Mouse (Mus musculus) heart, embryonic 11.5 days (tissue): ENCODE data around the gene Gda. TPM values are rescaled to one million over a fixed set of nuclear protein-coding genes. Genes with fewer than 3 reads are reported as not detected.

ENCODE experiments used
- ATAC-seq: fragments of 200-750 bp; cut with Nextera tagmentation; replicated peaks from 2 replicates; pipeline ENCODE4 v1.8.0; 2017; ENCODE audit warnings: moderate library complexity; ENCODE audit not compliant: insufficient number of reproducible peaks, low FRiP score, low TSS enrichment
- H3K27ac ChIP-seq: fragments of 300-500 bp; sonication (generic); 2 replicates; pipeline ENCODE4 v1.5.1; 2014; ENCODE audit warnings: mild to moderate bottlenecking, low read depth, low read length
- H3K27me3 ChIP-seq: fragments of 300-500 bp; sonication (generic); 2 replicates; pipeline ENCODE4 v1.6.1; 2014; ENCODE audit warnings: mild to moderate bottlenecking, low read length, mixed read lengths; ENCODE audit not compliant: control insufficient read depth, insufficient read depth
- H3K36me3 ChIP-seq: fragments of 300-500 bp; sonication (generic); 2 replicates; pipeline ENCODE4 v1.6.1; 2014; ENCODE audit warnings: mild to moderate bottlenecking, low read length, moderate library complexity, mixed read lengths; ENCODE audit not compliant: control insufficient read depth, insufficient read depth
- H3K4me1 ChIP-seq: fragments of 300-500 bp; sonication (generic); 2 replicates; pipeline ENCODE4 v1.6.1; 2014; ENCODE audit warnings: low read length; ENCODE audit not compliant: control insufficient read depth, insufficient read depth
- H3K4me2 ChIP-seq: fragments of 300-500 bp; sonication (generic); 2 replicates; pipeline ENCODE4 v1.6.1; 2014; ENCODE audit warnings: mild to moderate bottlenecking, moderate library complexity
- H3K4me3 ChIP-seq: fragments of 300-500 bp; sonication (generic); 2 replicates; pipeline ENCODE4 v1.5.1; 2014; ENCODE audit warnings: low read depth, low read length
- H3K9ac ChIP-seq: fragments of 300-500 bp; sonication (generic); 2 replicates; pipeline ENCODE4 v1.6.1; 2014; ENCODE audit warnings: mild to moderate bottlenecking, low read depth, low read length, moderate library complexity
- H3K9me3 ChIP-seq: fragments of 300-500 bp; sonication (generic); replicated peaks from 2 replicates; pipeline ENCODE4 v1.6.1; 2016; ENCODE audit warnings: low read length; ENCODE audit not compliant: control insufficient read depth
- WGBS: fragments of 180-500 bp; shearing (Covaris S2); extraction: QIAGEN DNeasy Blood & Tissue Kit; methylation state at CpG from one replicate; pipeline ENCODE4 v1.1.7; 2014; ENCODE audit not compliant: insufficient replicate concordance; 5-methylcytosine and 5-hydroxymethylcytosine counted together
- polyA plus RNA-seq: library from polyadenylated mRNA; unstranded; fragments of >200 nt; fragmentation: Nextera tagmentation; extraction: Ambion mirVana; gene quantifications from 2 replicates; pipeline ENCODE4 v1.2.1, GENCODE M21; 2014

Gene Gda
- polyA plus RNA-seq, 1 experiment from 2014 or later: not detected

DNA sequence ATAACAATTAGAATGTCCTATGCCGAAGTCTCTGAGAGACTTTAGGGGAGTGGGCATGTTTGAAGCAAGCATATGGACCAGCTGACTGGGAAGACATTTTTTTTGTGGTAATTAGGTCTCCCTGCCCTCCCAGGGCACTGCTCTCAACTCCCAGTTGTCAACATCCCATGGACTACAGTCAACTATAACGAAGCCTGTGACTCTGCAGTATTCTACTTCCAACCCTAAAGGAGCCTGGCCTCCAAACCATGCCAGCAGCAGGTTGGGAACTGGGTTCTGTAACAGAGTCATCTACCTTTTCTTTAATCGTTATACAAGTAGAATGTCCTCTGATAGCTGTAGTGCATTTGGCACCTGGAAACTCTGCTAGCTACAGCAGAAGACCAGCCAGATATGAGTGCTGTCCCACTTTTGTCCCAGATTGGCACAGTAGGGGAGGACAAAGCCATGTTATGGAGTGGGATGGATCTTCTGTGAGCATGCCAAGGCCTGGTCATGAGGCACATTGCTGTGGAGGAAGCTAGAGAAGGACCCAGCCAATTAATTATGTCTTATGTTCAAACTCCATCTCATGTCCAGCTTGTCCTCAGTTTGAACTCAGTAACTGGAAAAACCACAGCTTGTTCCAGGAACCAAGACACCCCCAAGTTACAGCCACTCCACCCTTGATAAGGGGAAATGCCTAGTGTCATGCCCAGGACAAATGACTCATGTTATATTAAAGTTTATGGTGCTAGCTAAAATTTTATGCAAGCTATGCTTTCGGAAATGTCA is 96.6 kb downstream of the Gda start:
- H3K4me3 ChIP-seq: no peak overlapping the region
- H3K4me1 ChIP-seq: no peaks in the 10 kb centered on the region
- no peaks in the 10 kb centered on the region for H3K27me3 ChIP-seq
- no peaks in the 10 kb centered on the region for H3K36me3 ChIP-seq
- H3K4me2 ChIP-seq: no peak overlapping the region
- WGBS: 75% methylated on average over 4 of the region's 4 CpGs
- no peak overlapping the region for H3K27ac ChIP-seq
- ATAC-seq: no peak
- H3K9ac ChIP-seq: no peak overlapping the region
- no peaks in the 10 kb centered on the region for H3K9me3 ChIP-seq

GRCm38 (mm10) chr19:21373073-21373755 is 100.0 kb downstream of the Gda start:
- ATAC-seq: no peak
- 52% methylated on average over 11 of the region's 11 CpGs for WGBS
- Histone ChIP-seq H3K27ac (no peak overlapping the region), H3K9ac (no peak overlapping the region), H3K27me3 (no peaks in the 10 kb centered on the region), H3K4me2 (no peak overlapping the region), H3K9me3 (no peaks in the 10 kb centered on the region), H3K36me3 (no peaks in the 10 kb centered on the region), H3K4me3 (no peak overlapping the region), H3K4me1 (no peaks in the 10 kb centered on the region)

GRCm38 (mm10) chr19:21372395-21373072 is 100.7 kb downstream of the Gda start:
- no peaks in the 10 kb centered on the region for H3K27me3 ChIP-seq
- 70% methylated on average over 12 of the region's 12 CpGs for WGBS
- ATAC-seq: no peak

DNA sequence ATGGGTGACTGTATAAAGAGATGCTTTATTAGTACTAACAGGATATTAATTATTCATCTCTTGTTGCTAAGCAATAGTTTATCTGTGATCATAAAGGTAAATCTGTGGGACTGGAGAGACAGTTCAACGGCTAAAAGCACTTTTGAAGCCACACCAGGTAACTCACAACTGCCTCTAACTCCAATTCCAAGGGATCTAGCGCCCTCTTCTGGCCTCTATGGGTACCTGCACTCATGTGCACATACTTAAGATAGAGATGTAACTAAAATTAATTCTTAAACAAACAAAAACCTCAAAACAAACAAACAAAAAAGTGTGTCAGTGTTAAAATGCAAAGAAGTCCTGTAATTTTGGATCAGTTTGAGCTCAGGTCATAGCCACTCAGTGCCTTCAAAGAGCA is 101.9 kb downstream of the Gda start:
- Histone ChIP-seq H3K27ac (no peak overlapping the region), H3K4me2 (no peak overlapping the region), H3K9me3 (no peaks in the 10 kb centered on the region), H3K4me1 (no peaks in the 10 kb centered on the region), H3K9ac (no peak overlapping the region), H3K27me3 (no peaks in the 10 kb centered on the region), H3K36me3 (no peaks in the 10 kb centered on the region), H3K4me3 (no peak overlapping the region)
- no peak for ATAC-seq
- 53% methylated on average over 2 of the region's 2 CpGs for WGBS

More at GRCm38 (mm10) chr19:21372395-21373072, 100.7 kb downstream of the Gda start:
- Histone ChIP-seq H3K9me3 (no peaks in the 10 kb centered on the region), H3K9ac (no peak overlapping the region), H3K4me3 (no peak overlapping the region), H3K4me2 (no peak overlapping the region), H3K4me1 (no peaks in the 10 kb centered on the region), H3K27ac (no peak overlapping the region), H3K36me3 (no peaks in the 10 kb centered on the region)

GRCm38 (mm10) chr19:21370782-21371181 is 102.5 kb downstream of the Gda start:
- Histone ChIP-seq H3K27ac (no peak overlapping the region), H3K9me3 (no peaks in the 10 kb centered on the region), H3K4me2 (no peak overlapping the region), H3K9ac (no peak overlapping the region), H3K4me1 (no peaks in the 10 kb centered on the region), H3K27me3 (no peaks in the 10 kb centered on the region), H3K4me3 (no peak overlapping the region), H3K36me3 (no peaks in the 10 kb centered on the region)
- WGBS: 89% methylated on average over 8 of the region's 8 CpGs
- no peak for ATAC-seq

DNA sequence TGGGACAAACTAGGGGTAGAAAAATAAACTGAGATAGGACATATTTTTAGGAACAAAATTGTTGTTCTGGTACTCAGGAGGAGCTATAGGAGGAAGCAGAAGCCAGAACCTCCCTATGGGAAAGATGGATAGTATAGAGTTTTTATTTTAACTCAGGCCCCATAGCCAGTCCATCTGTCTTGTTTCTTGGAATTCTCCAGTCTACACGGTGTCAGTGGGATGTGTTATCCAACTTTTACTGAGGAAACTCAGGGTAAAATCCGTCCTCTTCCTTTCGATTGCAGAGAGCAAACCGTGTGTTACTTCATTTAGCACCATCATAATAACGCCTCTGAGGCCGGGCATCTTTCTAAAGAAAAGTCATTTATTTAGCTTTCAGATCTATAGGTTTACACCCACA is 104.1 kb downstream of the Gda start:
- H3K4me2 ChIP-seq: no peak overlapping the region
- no peaks in the 10 kb centered on the region for H3K36me3 ChIP-seq
- H3K9me3 ChIP-seq: no peaks in the 10 kb centered on the region
- no peak for ATAC-seq
- H3K27ac ChIP-seq: no peak overlapping the region
- H3K4me3 ChIP-seq: no peak overlapping the region
- H3K27me3 ChIP-seq: no peaks in the 10 kb centered on the region
- no peaks in the 10 kb centered on the region for H3K4me1 ChIP-seq
- no peak overlapping the region for H3K9ac ChIP-seq
- WGBS: 79% methylated on average over 6 of the region's 6 CpGs

- Histone ChIP-seq H3K4me3 (no peak overlapping the region), H3K9me3 (no peaks in the 10 kb centered on the region), H3K9ac (no peak overlapping the region), H3K27me3 (no peaks in the 10 kb centered on the region), H3K4me1 (no peaks in the 10 kb centered on the region), H3K4me2 (no peak overlapping the region), H3K36me3 (no peaks in the 10 kb centered on the region), H3K27ac (no peak overlapping the region)
- ATAC-seq: no peak
- WGBS: 77% methylated on average over 4 of the region's 4 CpGs
Measured at GRCm38 (mm10) chr19:21368595-21368994, 104.7 kb downstream of the Gda start.

GRCm38 (mm10) chr19:21357792-21358191 is 115.5 kb downstream of the Gda start:
- WGBS: 74% methylated on average over 6 of the region's 6 CpGs
- no peaks in the 10 kb centered on the region for H3K9me3 ChIP-seq
- H3K36me3 ChIP-seq: no peaks in the 10 kb centered on the region
- no peak overlapping the region for H3K9ac ChIP-seq
- no peak overlapping the region for H3K4me3 ChIP-seq
- no peak overlapping the region for H3K27ac ChIP-seq
- no peak for ATAC-seq
- no peak overlapping the region for H3K4me2 ChIP-seq
- no peaks in the 10 kb centered on the region for H3K4me1 ChIP-seq
- H3K27me3 ChIP-seq: no peaks in the 10 kb centered on the region
